Mouse (Mus musculus): ENCODE data around the gene Hsd17b12.

The Hsd17b12 gene

GRCm38 (mm10) chr2:94069482-94069881 is 88.3 kb downstream of the Hsd17b12 start:
- no peak for DNase-seq (ENCODE audit: low spot score)

GRCm38 (mm10) chr2:94066540-94067135 is 91.1 kb downstream of the Hsd17b12 start:
- DNase-seq (ENCODE audit: low spot score): no peak

GRCm38 (mm10) chr2:94066120-94066519 is 91.6 kb downstream of the Hsd17b12 start:
- DNase-seq (ENCODE audit: low spot score): no peak

GRCm38 (mm10) chr2:94062791-94063190 is 95.0 kb downstream of the Hsd17b12 start:
- no peak for DNase-seq (ENCODE audit: low spot score)

GRCm38 (mm10) chr2:94059459-94059858 is 98.3 kb downstream of the Hsd17b12 start:
- DNase-seq (ENCODE audit: low spot score): no peak

GRCm38 (mm10) chr2:94054813-94055212 is 103.0 kb downstream of the Hsd17b12 start:
- DNase-seq (ENCODE audit: low spot score): no peak

GRCm38 (mm10) chr2:94051952-94052351 is 105.8 kb downstream of the Hsd17b12 start:
- peak; percentile 32 for DNase-seq (ENCODE audit: low spot score)

GRCm38 (mm10) chr2:94050901-94051300 is 106.9 kb downstream of the Hsd17b12 start:
- no peak for DNase-seq (ENCODE audit: low spot score)

- no peak for DNase-seq (ENCODE audit: low spot score)
Observed at GRCm38 (mm10) chr2:94049471-94050176, 108.1 kb downstream of the Hsd17b12 start.

GRCm38 (mm10) chr2:94048733-94049470 is 108.9 kb downstream of the Hsd17b12 start:
- DNase-seq (ENCODE audit: low spot score): no peak

- no peak for DNase-seq (ENCODE audit: low spot score)
Observed at GRCm38 (mm10) chr2:94048271-94048670, 109.5 kb downstream of the Hsd17b12 start.

GRCm38 (mm10) chr2:94045411-94046090 is 112.2 kb downstream of the Hsd17b12 start:
- no peak for DNase-seq (ENCODE audit: low spot score)

- DNase-seq (ENCODE audit: low spot score): no peak
Observed at GRCm38 (mm10) chr2:94044174-94044573, 113.6 kb downstream of the Hsd17b12 start.

- peak; percentile 22 for DNase-seq (ENCODE audit: low spot score)
Observed at GRCm38 (mm10) chr2:94043662-94044061, 114.1 kb downstream of the Hsd17b12 start.

- no peak for DNase-seq (ENCODE audit: low spot score)
Observed at GRCm38 (mm10) chr2:94042461-94042860, 115.3 kb downstream of the Hsd17b12 start.

GRCm38 (mm10) chr2:94040391-94041125 is 117.2 kb downstream of the Hsd17b12 start:
- no peak for DNase-seq (ENCODE audit: low spot score)

- peak; percentile 82 for DNase-seq (ENCODE audit: low spot score)
Observed at GRCm38 (mm10) chr2:94035428-94036331, 122.1 kb downstream of the Hsd17b12 start.

- no peak for DNase-seq (ENCODE audit: low spot score)
Observed at GRCm38 (mm10) chr2:94030602-94031001, 127.2 kb downstream of the Hsd17b12 start.

GRCm38 (mm10) chr2:94024637-94025036 is 133.1 kb downstream of the Hsd17b12 start:
- no peak for DNase-seq (ENCODE audit: low spot score)

Measured in left cerebral cortex, adult 11 months (tissue).